Mouse (Mus musculus): ENCODE measurements around the gene Traf2.

DNA sequence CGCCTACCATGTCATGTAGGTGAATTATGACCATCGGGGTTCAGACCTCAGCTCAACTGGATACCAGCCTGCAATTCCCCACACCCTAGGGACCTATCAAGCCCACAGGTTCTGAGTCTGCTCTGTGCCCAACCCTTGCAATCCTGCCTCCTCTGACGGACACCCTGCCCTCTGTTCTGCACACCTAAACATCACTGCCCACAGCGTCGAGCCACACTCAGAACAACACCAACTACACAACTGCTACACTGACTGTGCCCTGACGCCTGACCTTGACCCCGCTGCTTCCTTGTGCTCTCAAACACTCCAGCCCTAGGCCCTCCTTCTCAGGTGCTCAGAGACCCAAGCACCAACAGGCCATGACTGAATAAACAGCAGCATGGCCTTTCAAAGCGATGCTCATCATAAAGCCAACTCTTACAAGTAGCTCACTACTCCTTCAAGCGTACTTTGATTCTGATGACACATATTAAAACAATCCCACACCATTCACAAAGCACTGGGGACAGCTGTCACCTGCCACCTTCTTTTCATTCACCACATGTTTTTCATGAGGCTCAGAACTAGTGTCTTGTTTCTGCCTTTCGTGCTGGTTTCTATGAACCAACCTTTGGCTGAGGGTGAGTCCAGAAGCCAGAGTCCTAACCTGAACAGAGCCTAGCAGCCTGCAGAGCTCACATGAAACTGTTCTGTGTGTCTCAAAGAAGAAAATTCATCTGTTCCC, 4.9 kb downstream of the Traf2 start:
- no peak for TF ChIP-seq POLR2A (IDR thresholded peaks at IDR 0.05; ENCODE audit: insufficient read depth, low read depth, low read length)
- no peak for TF ChIP-seq CTCF (IDR thresholded peaks at IDR 0.05)
- TF ChIP-seq EP300 (IDR thresholded peaks at IDR 0.05; ENCODE audit: insufficient read depth, low read depth, low read length), result no peak
